Mouse (Mus musculus) lung, embryonic 14.5 days (tissue): ENCODE data around the gene Cdh1. TPM values are rescaled to one million over a fixed set of nuclear protein-coding genes. Genes with fewer than 3 reads are reported as not detected.
"Not testable (repeated sequence)": the region's sequence is repeated elsewhere in the genome, so short reads cannot be mapped to it uniquely, and the experiment has no call there.

Experiments
- ATAC-seq: fragments of 200-750 bp; cut with Nextera tagmentation; 2 replicates; pipeline ENCODE4 v1.8.0; 2017; ENCODE audit warnings: mild to moderate bottlenecking, moderate TSS enrichment, moderate library complexity; ENCODE audit not compliant: insufficient read depth
- DNase-seq: peaks from one replicate; pipeline ENCODE4 v3.0.0-alpha.2; 2015
- H3K27ac ChIP-seq: fragments of 300-500 bp; sonication (generic); 2 replicates; pipeline ENCODE4 v1.5.1; 2014; ENCODE audit warnings: low read depth, mild to moderate bottlenecking, moderate library complexity
- H3K27me3 ChIP-seq: fragments of 300-500 bp; sonication (generic); 2 replicates; pipeline ENCODE4 v1.6.1; 2014; ENCODE audit warnings: low read length, control low read depth; ENCODE audit not compliant: insufficient read depth
- H3K36me3 ChIP-seq: fragments of 300-500 bp; sonication (generic); 2 replicates; pipeline ENCODE4 v1.6.1; 2014; ENCODE audit warnings: control low read depth; ENCODE audit not compliant: insufficient read depth
- H3K4me1 ChIP-seq: fragments of 300-500 bp; sonication (generic); 2 replicates; pipeline ENCODE4 v1.6.1; 2014; ENCODE audit warnings: antibody characterized with exemption, control low read depth; ENCODE audit not compliant: insufficient read depth
- H3K4me2 ChIP-seq: fragments of 300-500 bp; sonication (generic); 2 replicates; pipeline ENCODE4 v1.6.1; 2014; ENCODE audit warnings: mild to moderate bottlenecking
- H3K4me3 ChIP-seq: fragments of 300-500 bp; sonication (generic); 2 replicates; pipeline ENCODE4 v1.5.1; 2014; ENCODE audit warnings: low read depth, low read length
- H3K9ac ChIP-seq: fragments of 300-500 bp; sonication (generic); 2 replicates; pipeline ENCODE4 v1.6.1; 2014
- H3K9me3 ChIP-seq: fragments of 300-500 bp; sonication (generic); 2 replicates; pipeline ENCODE4 v1.6.1; 2016; ENCODE audit warnings: low read depth, low read length, control low read depth
- CTCF ChIP-seq: IDR thresholded peaks from 2 replicates; pipeline ENCODE4 v1.5.1; 2016; ENCODE audit warnings: antibody characterized with exemption, low read depth
- WGBS: fragments of 180-500 bp; shearing (Covaris S2); extraction: QIAGEN DNeasy Blood & Tissue Kit; methylation state at CpG from one replicate; pipeline ENCODE4 v1.1.7; 2014; 5-methylcytosine and 5-hydroxymethylcytosine counted together
- polyA plus RNA-seq: library from polyadenylated mRNA; unstranded; fragments of >200 nt; fragmentation: Nextera tagmentation; extraction: Ambion mirVana; gene quantifications from 2 replicates; pipeline ENCODE4 v1.2.1, GENCODE M21; 2014

Gene Cdh1
- polyA plus RNA-seq, 1 experiment from 2014 or later: 85.3 TPM

GRCm38 (mm10) chr8:106592458-106592857 is 10.7 kb upstream of the Cdh1 start:
- Histone ChIP-seq H3K27me3 (no peaks in the 10 kb centered on the region), H3K27ac (no peak overlapping the region), H3K4me3 (no peak overlapping the region), H3K4me2 (no peak overlapping the region), H3K4me1 (no peaks in the 10 kb centered on the region), H3K36me3 (no peaks in the 10 kb centered on the region), H3K9me3 (no peaks in the 10 kb centered on the region), H3K9ac (no peak overlapping the region)
- DNase-seq (no peak), ATAC-seq (no peak)
- WGBS: 45% methylated on average over 3 of the region's 3 CpGs
- no peak for TF ChIP-seq CTCF

- H3K27ac ChIP-seq, H3K27me3 ChIP-seq, H3K4me3 ChIP-seq, ATAC-seq, DNase-seq, H3K9ac ChIP-seq, H3K4me2 ChIP-seq, H3K36me3 ChIP-seq, H3K9me3 ChIP-seq, H3K4me1 ChIP-seq: not testable (repeated sequence)
- WGBS: 91% methylated on average over 3 of the region's 3 CpGs
Measured at GRCm38 (mm10) chr8:106595623-106596022, 7.5 kb upstream of the Cdh1 start.

- Histone ChIP-seq H3K9me3 (no peaks in the 10 kb centered on the region), H3K36me3 (no peaks in the 10 kb centered on the region), H3K4me1 (no peaks in the 10 kb centered on the region), H3K4me2 (no peak overlapping the region), H3K4me3 (no peak overlapping the region), H3K27me3 (peaks cover 2% of the 10 kb centered on the region; the same call in 1 of the 2 replicates), H3K27ac (no peak overlapping the region), H3K9ac (no peak overlapping the region)
- no peak for ATAC-seq
- no peak for TF ChIP-seq CTCF
- 90% methylated on average over 5 of the region's 5 CpGs for WGBS
- no peak for DNase-seq
Measured at GRCm38 (mm10) chr8:106597067-106597466, 6.1 kb upstream of the Cdh1 start.

DNA sequence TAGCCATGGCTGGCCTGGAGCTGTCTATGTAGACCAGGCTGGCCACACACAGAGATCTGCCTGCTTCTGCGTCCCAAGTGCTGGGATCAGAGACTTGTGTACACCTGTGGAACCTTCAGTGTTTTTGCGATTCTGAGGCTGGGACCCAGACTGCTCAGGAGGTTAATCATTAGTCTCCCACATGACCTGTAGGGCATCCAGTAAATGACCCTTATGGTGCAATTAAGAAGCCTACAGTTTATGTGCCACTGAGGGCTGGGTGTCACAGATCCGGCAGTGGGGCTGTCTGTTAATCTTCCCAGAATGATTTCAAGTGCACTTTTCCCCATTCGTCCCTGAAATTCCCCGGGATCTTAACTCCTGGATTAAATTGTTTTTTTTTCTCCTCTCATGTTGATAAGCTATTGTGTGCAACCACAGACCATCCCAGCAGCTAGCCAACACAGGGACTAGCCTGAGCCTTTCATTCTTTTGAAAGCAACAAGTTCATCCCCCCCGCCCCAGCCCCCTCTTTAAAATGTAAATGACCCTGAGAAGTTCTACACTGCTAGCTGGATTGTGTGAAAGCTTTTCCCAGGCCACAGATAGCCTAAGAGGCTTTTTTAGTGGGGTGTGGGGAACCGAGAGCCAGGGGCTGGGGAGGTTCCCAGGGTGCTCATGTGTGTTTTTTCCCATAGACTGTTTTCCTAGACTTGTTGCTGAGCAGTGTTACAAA is 3.7 kb upstream of the Cdh1 start:
- DNase-seq: no peak
- 34% methylated on average over 7 of the region's 7 CpGs for whole genome bisulfite sequencing
- no peak overlapping the region for H3K9ac ChIP-seq
- peaks cover 25% of the 10 kb centered on the region for H3K27me3 ChIP-seq
- no peak for ATAC-seq
- H3K4me3 ChIP-seq: no peak overlapping the region
- TF ChIP-seq CTCF: no peak
- H3K9me3 ChIP-seq: no peaks in the 10 kb centered on the region
- H3K27ac ChIP-seq: no peak overlapping the region
- H3K4me1 ChIP-seq: no peaks in the 10 kb centered on the region
- no peaks in the 10 kb centered on the region for H3K36me3 ChIP-seq
- no peak overlapping the region for H3K4me2 ChIP-seq

DNA sequence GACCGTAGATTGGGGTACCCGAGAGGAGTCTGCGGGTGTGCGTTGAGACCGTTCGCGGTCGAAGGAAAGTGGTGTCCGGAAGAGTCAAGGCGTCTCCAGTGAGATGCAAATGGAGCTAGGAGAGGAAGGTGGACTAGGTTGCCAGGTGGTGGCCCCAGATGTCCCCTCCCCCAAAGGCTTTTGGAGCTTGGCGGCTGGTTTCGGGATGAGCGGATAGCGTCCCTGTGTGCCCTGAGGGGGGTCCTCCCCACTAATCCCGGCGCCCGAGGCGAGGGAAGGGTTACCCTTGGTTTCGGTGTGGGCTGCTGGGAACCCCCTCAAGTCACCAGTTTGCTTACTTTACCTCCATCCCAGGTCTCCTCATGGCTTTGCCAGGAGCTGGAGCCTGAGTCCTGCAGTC is 782 bp downstream of the Cdh1 start:
- TF ChIP-seq CTCF: no peak
- ATAC-seq (no peak), DNase-seq (no peak)
- H3K9ac ChIP-seq: peak overlapping the region; percentile 60
- peak overlapping the region; percentile 61 for H3K4me2 ChIP-seq
- H3K27ac ChIP-seq: peak overlapping the region; percentile 89; the same call in 1 of the 2 replicates
- no peaks in the 10 kb centered on the region for H3K4me1 ChIP-seq
- H3K9me3 ChIP-seq: no peaks in the 10 kb centered on the region
- peaks cover 52% of the 10 kb centered on the region for H3K27me3 ChIP-seq
- WGBS: 1% methylated on average over 19 of the region's 19 CpGs
- H3K36me3 ChIP-seq: no peaks in the 10 kb centered on the region
- H3K4me3 ChIP-seq: peak overlapping the region; percentile 55

DNA sequence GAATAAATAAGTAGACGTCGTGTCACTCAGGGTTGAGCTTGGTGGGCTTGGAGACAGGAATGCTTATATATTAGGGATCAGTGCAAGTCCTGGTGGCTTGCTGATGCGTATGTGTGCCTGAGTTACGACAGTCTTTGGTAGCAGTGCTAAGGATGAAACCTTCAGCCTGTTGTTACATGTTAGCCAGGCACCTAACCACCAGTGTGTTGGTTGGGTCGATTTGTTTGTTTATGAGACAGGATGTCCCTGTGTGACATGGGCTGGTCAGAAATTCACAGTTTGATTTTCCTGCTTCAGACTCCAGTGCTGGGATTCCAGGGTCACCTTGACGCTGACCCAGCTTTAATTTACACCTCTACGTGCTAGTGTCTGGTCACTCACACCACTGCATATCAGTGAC is 2.5 kb downstream of the Cdh1 start:
- H3K27ac ChIP-seq: no peak overlapping the region
- no peak overlapping the region for H3K9ac ChIP-seq
- ATAC-seq (no peak), DNase-seq (no peak)
- H3K36me3 ChIP-seq: no peaks in the 10 kb centered on the region
- peak overlapping the region; percentile 16; the same call in 1 of the 2 replicates for H3K4me2 ChIP-seq
- WGBS: 36% methylated on average over 7 of the region's 7 CpGs
- no peaks in the 10 kb centered on the region for H3K9me3 ChIP-seq
- H3K4me3 ChIP-seq: no peak overlapping the region
- TF ChIP-seq CTCF: no peak
- peaks cover 52% of the 10 kb centered on the region for H3K27me3 ChIP-seq
- H3K4me1 ChIP-seq: no peaks in the 10 kb centered on the region

- no peak overlapping the region for H3K4me3 ChIP-seq
- no peaks in the 10 kb centered on the region for H3K9me3 ChIP-seq
- no peaks in the 10 kb centered on the region for H3K4me1 ChIP-seq
- no peak for ATAC-seq
- peak overlapping the region; percentile 16; the same call in 1 of the 2 replicates for H3K4me2 ChIP-seq
- H3K27ac ChIP-seq: no peak overlapping the region
- no peak for DNase-seq
- H3K9ac ChIP-seq: no peak overlapping the region
- no peak for TF ChIP-seq CTCF
- WGBS: 17% methylated on average over 4 of the region's 4 CpGs
- H3K27me3 ChIP-seq: peaks cover 52% of the 10 kb centered on the region
- H3K36me3 ChIP-seq: no peaks in the 10 kb centered on the region
Measured at GRCm38 (mm10) chr8:106606121-106606520, 3.0 kb downstream of the Cdh1 start.
